Mouse (Mus musculus) CH12.LX (cell line): ENCODE measurements around the gene Fcho1.

Source experiments
- CTCF ChIP-seq, 2 experiments: IDR thresholded peaks in 1 of 2; conservative IDR thresholded peaks in 1 of 2; 2 replicates each; pipeline ENCODE4 v1.5.1; 2011 to 2012; ENCODE audit warnings: low read depth in 2 of 2, low read length in 2 of 2, improper control_type of control experiment in 1 of 2, inconsistent platforms in 1 of 2, mild to moderate bottlenecking in 1 of 2, moderate library complexity in 1 of 2
- IRF4 ChIP-seq: IDR thresholded peaks from 2 replicates; pipeline ENCODE4 v1.6.1; 2014; ENCODE audit warnings: low read depth, mild to moderate bottlenecking, inconsistent platforms, low read length, improper control_type of control experiment
- MAX ChIP-seq: IDR thresholded peaks from 2 replicates; pipeline ENCODE4 v1.6.1; 2011; ENCODE audit warnings: low read length, improper control_type of control experiment
- POLR2A ChIP-seq: IDR thresholded peaks from 2 replicates; pipeline ENCODE4 v1.6.1; 2011; ENCODE audit warnings: low read depth, mild to moderate bottlenecking, improper control_type of control experiment, low read length
- ZKSCAN1 ChIP-seq: IDR thresholded peaks from 2 replicates; pipeline ENCODE4 v1.6.1; 2012; ENCODE audit warnings: low read depth, inconsistent platforms, low read length, improper control_type of control experiment, borderline replicate concordance

DNA sequence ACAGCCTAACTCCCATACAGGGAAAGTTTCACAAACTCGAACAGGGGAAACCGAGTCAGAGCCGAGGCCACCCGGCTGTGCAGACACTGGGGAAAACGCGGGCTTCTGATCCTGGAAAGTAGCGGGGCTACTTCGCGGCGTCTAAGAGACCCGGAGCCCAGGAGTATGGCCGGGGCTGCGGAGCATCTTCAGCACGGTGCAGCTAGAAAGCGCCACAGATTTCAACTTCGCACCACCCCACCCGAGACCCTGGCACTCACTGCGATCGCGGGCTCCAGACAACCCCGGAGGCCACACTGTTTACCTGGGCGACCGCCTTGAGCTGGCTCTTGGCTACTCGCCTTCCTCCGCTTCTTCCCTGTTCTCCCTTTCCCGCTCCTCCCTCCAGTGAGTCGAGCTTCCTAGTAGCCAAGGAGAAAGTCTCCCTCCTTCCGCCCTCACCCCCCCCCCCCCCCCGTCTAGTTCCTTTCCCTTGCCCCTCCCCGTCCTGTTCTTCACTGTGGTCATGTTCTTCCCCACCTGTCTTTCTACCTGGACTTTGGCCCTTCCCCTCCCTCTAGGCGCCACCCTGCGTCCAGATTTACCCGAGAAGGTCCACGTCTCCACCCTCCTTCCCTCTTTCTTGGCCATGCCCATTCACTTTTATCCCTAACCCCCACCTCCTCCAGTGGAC, 24.0 kb downstream of the Fcho1 start, which contains the start of gene B3gnt3:
- no peak for TF ChIP-seq CTCF (conservative IDR thresholded peaks at IDR 0.05 in 1 of 2, IDR thresholded peaks at IDR 0.05 in 1 of 2; ENCODE audit: low read depth in 2 of 2, low read length in 2 of 2)
- TF ChIP-seq ZKSCAN1 = no peak
- TF ChIP-seq IRF4 = no peak
- TF ChIP-seq MAX = no peak
- no peak for TF ChIP-seq POLR2A
